Mouse (Mus musculus): Measurements from ENCODE around the gene Ncor2. TPM values are rescaled to one million over a fixed set of nuclear protein-coding genes. Genes with fewer than 3 reads are reported as not detected.

Ncor2 gene
- polyA plus RNA-seq, 1 experiment: 31.3 TPM

Other genes starting within 250 kb of the Ncor2 start
- gene Rflna, start 176.0 kb downstream of the Ncor2 start, polyA plus RNA-seq (2012; rRNA removed): 18.2 and 18.5 TPM in 2 replicates
- gene Scarb1, start 161.9 kb upstream of the Ncor2 start, polyA plus RNA-seq (2012; rRNA removed): 215 and 243 TPM in 2 replicates
- gene Gm10382, start 210.1 kb upstream of the Ncor2 start, polyA plus RNA-seq (2012; rRNA removed): 0.34 and 0.65 TPM in 2 replicates
- 1,190 and 1,336 TPM in 2 replicates for gene Ubc, start 211.0 kb upstream of the Ncor2 start, polyA plus RNA-seq (2012; rRNA removed)

Measured in gonadal fat pad, adult 2 months (tissue).